Mouse (Mus musculus): ENCODE measurements around the gene Myof.

DNA sequence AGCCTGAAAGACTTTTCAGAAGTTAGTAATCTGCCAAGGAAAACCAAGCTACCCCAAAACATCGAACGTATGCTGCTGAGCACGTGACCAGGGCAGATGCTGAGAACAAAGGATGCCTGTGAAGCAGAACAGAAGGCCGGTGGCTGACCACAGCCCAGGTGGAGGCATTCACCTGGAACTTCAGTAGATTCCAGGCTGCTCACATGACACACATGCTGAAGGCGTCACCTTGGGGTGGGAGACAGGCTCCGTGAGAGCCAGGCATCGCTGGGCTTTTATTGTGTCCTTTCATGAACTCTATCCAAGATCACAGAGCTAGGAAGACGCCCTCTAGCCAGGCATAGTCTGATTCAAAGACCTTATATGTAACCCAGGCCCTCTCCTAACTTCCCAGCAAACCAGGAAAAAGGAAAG, 17.2 kb downstream of the Myof start:
- no peak for TF ChIP-seq POLR2A (IDR thresholded peaks at IDR 0.05; ENCODE audit: insufficient read depth, low read depth, low read length)
- TF ChIP-seq CTCF (IDR thresholded peaks at IDR 0.05; ENCODE audit: insufficient read depth, low read depth, low read length), result no peak
